Mouse (Mus musculus) heart, embryonic 12.5 days (tissue): ENCODE results near the gene Tmem132e. TPM values are rescaled to one million over a fixed set of nuclear protein-coding genes. Genes with fewer than 3 reads are reported as not detected.
A peak's percentile ranks its signal among the peaks of the same experiment; 100 is the strongest.

Experiments
- ATAC-seq: fragments of 200-750 bp; cut with Nextera tagmentation; 2 replicates; pipeline ENCODE4 v1.8.0; 2017; ENCODE audit warnings: moderate TSS enrichment, moderate library complexity; ENCODE audit not compliant: insufficient number of reproducible peaks, low FRiP score
- H3K27ac ChIP-seq: fragments of 300-500 bp; sonication (generic); 2 replicates; pipeline ENCODE4 v1.5.1; 2016; ENCODE audit warnings: mild to moderate bottlenecking, moderate library complexity; ENCODE audit not compliant: poor library complexity, severe bottlenecking
- H3K27me3 ChIP-seq: fragments of 300-500 bp; sonication (generic); replicated peaks from 2 replicates; pipeline ENCODE4 v1.6.1; 2016; ENCODE audit warnings: mild to moderate bottlenecking, moderate library complexity
- H3K36me3 ChIP-seq: fragments of 300-500 bp; sonication (generic); 2 replicates; pipeline ENCODE4 v1.6.1; 2016; ENCODE audit warnings: mild to moderate bottlenecking, moderate library complexity
- H3K4me1 ChIP-seq: fragments of 300-500 bp; sonication (generic); replicated peaks from 2 replicates; pipeline ENCODE4 v1.6.1; 2016; ENCODE audit warnings: mild to moderate bottlenecking
- H3K4me2 ChIP-seq: fragments of 300-500 bp; sonication (generic); 2 replicates; pipeline ENCODE4 v1.6.1; 2016; ENCODE audit warnings: mild to moderate bottlenecking, moderate library complexity
- H3K4me3 ChIP-seq: fragments of 300-500 bp; sonication (generic); 2 replicates; pipeline ENCODE4 v1.5.1; 2016; ENCODE audit warnings: mild to moderate bottlenecking
- H3K9ac ChIP-seq: fragments of 300-500 bp; sonication (generic); 2 replicates; pipeline ENCODE4 v1.6.1; 2016; ENCODE audit warnings: mild to moderate bottlenecking, moderate library complexity
- H3K9me3 ChIP-seq: fragments of 300-500 bp; sonication (generic); replicated peaks from 2 replicates; pipeline ENCODE4 v1.6.1; 2016; ENCODE audit warnings: mild to moderate bottlenecking, moderate library complexity
- WGBS: fragments of 180-500 bp; shearing (Covaris S2); methylation state at CpG from one replicate; pipeline ENCODE4 v1.1.7; 2016; 5-methylcytosine and 5-hydroxymethylcytosine counted together
- polyA plus RNA-seq: library from polyadenylated mRNA; unstranded; fragments of >200 nt; fragmentation: Nextera tagmentation; extraction: Ambion mirVana; gene quantifications from 2 replicates; pipeline ENCODE4 v1.2.1, GENCODE M21; 2016

Gene Tmem132e
- polyA plus RNA-seq, 1 experiment from 2014 or later = 0.20 TPM

GRCm38 (mm10) chr11:82389396-82390291 is 944 bp downstream of the Tmem132e start:
- 1% methylated on average over 67 of the region's 69 CpGs for WGBS
- peaks cover 28% of the 10 kb centered on the region for H3K4me1 ChIP-seq
- ATAC-seq = 0 out of 2 replicates have a peak, but pooled peaks have one; percentile 43
- no peak overlapping the region for H3K27ac ChIP-seq
- no peaks in the 10 kb centered on the region for H3K36me3 ChIP-seq
- H3K4me2 ChIP-seq = peak overlapping the region; percentile 94
- peak overlapping the region; percentile 56 for H3K4me3 ChIP-seq
- no peaks in the 10 kb centered on the region for H3K9me3 ChIP-seq
- peak overlapping the region; percentile 53 for H3K9ac ChIP-seq
- H3K27me3 ChIP-seq = peaks cover 96% of the 10 kb centered on the region

GRCm38 (mm10) chr11:82392341-82392740 is 3.6 kb downstream of the Tmem132e start:
- no peak overlapping the region for H3K4me2 ChIP-seq
- ATAC-seq = no peak
- WGBS = 63% methylated on average over 3 of the region's 3 CpGs

GRCm38 (mm10) chr11:82399621-82400020 is 10.9 kb downstream of the Tmem132e start:
- WGBS = 22% methylated on average over 3 of the region's 3 CpGs
- H3K9ac ChIP-seq = no peak overlapping the region
- H3K27ac ChIP-seq = no peak overlapping the region
- H3K36me3 ChIP-seq = no peaks in the 10 kb centered on the region
- H3K4me1 ChIP-seq = no peaks in the 10 kb centered on the region
- peaks cover 32% of the 10 kb centered on the region for H3K27me3 ChIP-seq
- H3K4me2 ChIP-seq = no peak overlapping the region
- H3K9me3 ChIP-seq = no peaks in the 10 kb centered on the region
- no peak overlapping the region for H3K4me3 ChIP-seq
- no peak for ATAC-seq

More at GRCm38 (mm10) chr11:82392341-82392740, 3.6 kb downstream of the Tmem132e start:
- Histone ChIP-seq H3K36me3 (no peaks in the 10 kb centered on the region), H3K9me3 (no peaks in the 10 kb centered on the region), H3K4me1 (peaks cover 21% of the 10 kb centered on the region), H3K4me3 (no peak overlapping the region), H3K9ac (no peak overlapping the region), H3K27ac (no peak overlapping the region), H3K27me3 (peaks cover 90% of the 10 kb centered on the region)

GRCm38 (mm10) chr11:82405641-82406040 is 16.9 kb downstream of the Tmem132e start:
- ATAC-seq = no peak
- Histone ChIP-seq H3K36me3 (no peaks in the 10 kb centered on the region), H3K27ac (no peak overlapping the region), H3K4me2 (no peak overlapping the region), H3K4me1 (no peaks in the 10 kb centered on the region), H3K9me3 (no peaks in the 10 kb centered on the region), H3K4me3 (no peak overlapping the region), H3K27me3 (peaks cover 3% of the 10 kb centered on the region; the same call in 1 of the 2 replicates), H3K9ac (no peak overlapping the region)
- WGBS = 49% methylated on average over 3 of the region's 3 CpGs

GRCm38 (mm10) chr11:82406358-82407221 is 17.9 kb downstream of the Tmem132e start:
- Histone ChIP-seq H3K36me3 (no peaks in the 10 kb centered on the region), H3K4me2 (no peak overlapping the region), H3K4me3 (no peak overlapping the region), H3K9me3 (no peaks in the 10 kb centered on the region), H3K9ac (no peak overlapping the region), H3K4me1 (no peaks in the 10 kb centered on the region), H3K27me3 (peaks cover 3% of the 10 kb centered on the region; the same call in 1 of the 2 replicates), H3K27ac (no peak overlapping the region)
- 0 out of 2 replicates have a peak, but pooled peaks have one; percentile 33 for ATAC-seq
- WGBS = 48% methylated on average over 11 of the region's 11 CpGs

GRCm38 (mm10) chr11:82412496-82412895 is 23.8 kb downstream of the Tmem132e start:
- WGBS = 71% methylated on average over 1 of the region's 1 CpGs
- H3K27me3 ChIP-seq = no peaks in the 10 kb centered on the region; the same call in 1 of the 2 replicates
- H3K4me2 ChIP-seq = no peak overlapping the region
- H3K9me3 ChIP-seq = no peaks in the 10 kb centered on the region
- no peaks in the 10 kb centered on the region for H3K36me3 ChIP-seq
- no peaks in the 10 kb centered on the region for H3K4me1 ChIP-seq
- ATAC-seq = no peak
- no peak overlapping the region for H3K9ac ChIP-seq
- no peak overlapping the region for H3K27ac ChIP-seq
- no peak overlapping the region for H3K4me3 ChIP-seq

- ATAC-seq = no peak
- Histone ChIP-seq H3K4me2 (no peak overlapping the region), H3K9me3 (no peaks in the 10 kb centered on the region), H3K4me1 (no peaks in the 10 kb centered on the region), H3K4me3 (no peak overlapping the region), H3K27ac (no peak overlapping the region), H3K9ac (no peak overlapping the region), H3K36me3 (no peaks in the 10 kb centered on the region), H3K27me3 (no peaks in the 10 kb centered on the region)
- WGBS = 40% methylated on average over 8 of the region's 9 CpGs
Measured at GRCm38 (mm10) chr11:82418337-82419041, 29.8 kb downstream of the Tmem132e start.

GRCm38 (mm10) chr11:82421909-82422308 is 33.2 kb downstream of the Tmem132e start:
- ATAC-seq = no peak
- no peaks in the 10 kb centered on the region for H3K4me1 ChIP-seq
- no peaks in the 10 kb centered on the region for H3K36me3 ChIP-seq
- no peaks in the 10 kb centered on the region for H3K9me3 ChIP-seq
- no peaks in the 10 kb centered on the region for H3K27me3 ChIP-seq
- no peak overlapping the region for H3K9ac ChIP-seq
- H3K27ac ChIP-seq = no peak overlapping the region
- no peak overlapping the region for H3K4me2 ChIP-seq
- WGBS = 50% methylated on average over 5 of the region's 5 CpGs
- no peak overlapping the region for H3K4me3 ChIP-seq

GRCm38 (mm10) chr11:82423521-82423920 is 34.8 kb downstream of the Tmem132e start:
- Histone ChIP-seq H3K9ac (no peak overlapping the region), H3K4me2 (no peak overlapping the region), H3K4me1 (no peaks in the 10 kb centered on the region), H3K36me3 (no peaks in the 10 kb centered on the region), H3K27me3 (no peaks in the 10 kb centered on the region), H3K4me3 (no peak overlapping the region), H3K27ac (no peak overlapping the region), H3K9me3 (no peaks in the 10 kb centered on the region)
- WGBS = 33% methylated on average over 4 of the region's 4 CpGs
- ATAC-seq = no peak

- Histone ChIP-seq H3K4me2 (no peak overlapping the region), H3K4me1 (no peaks in the 10 kb centered on the region), H3K9ac (no peak overlapping the region), H3K27ac (no peak overlapping the region), H3K36me3 (no peaks in the 10 kb centered on the region), H3K27me3 (peaks cover 39% of the 10 kb centered on the region), H3K4me3 (no peak overlapping the region), H3K9me3 (no peaks in the 10 kb centered on the region)
- WGBS = 55% methylated on average over 4 of the region's 4 CpGs
- ATAC-seq = no peak
Measured at GRCm38 (mm10) chr11:82428801-82429200, 40.1 kb downstream of the Tmem132e start.
